Mouse (Mus musculus): ENCODE measurements at regions not wholly inside any gene's neighbourhood (a gene's known extent, or its start where the extent isn't known, plus 50 kb on each side); places are given as distances from the start of the nearest gene placed in this dataset.

DNA sequence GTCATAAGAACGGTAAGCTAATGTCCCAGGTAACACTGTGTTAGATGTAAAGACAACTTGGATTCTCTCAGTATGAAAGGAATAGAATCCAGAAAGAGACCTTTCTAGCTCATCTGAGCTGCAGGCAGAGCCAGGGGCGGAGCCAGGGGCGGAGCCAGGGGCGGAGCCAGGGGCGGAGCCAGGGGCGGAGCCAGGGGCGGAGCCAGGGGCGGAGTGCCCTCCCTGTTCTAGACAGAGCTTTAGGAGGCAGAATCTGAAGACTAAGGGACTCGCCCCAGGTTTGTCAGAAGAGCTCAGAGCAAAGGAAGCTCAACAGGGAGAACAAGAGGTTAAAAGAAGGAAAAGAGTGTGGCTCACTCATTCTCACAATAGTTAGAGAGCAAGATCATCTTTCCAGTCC lies 169.9 kb upstream of the Paip1 start:
- Histone ChIP-seq H3K27ac (ENCODE audit: insufficient read depth, low read depth) (no peak overlapping the region), H3K27me3 (replicated peaks) (no peaks in the 10 kb centered on the region), H3K9ac (ENCODE audit: insufficient read depth, low read depth) (no peak overlapping the region), H3K9me3 (replicated peaks; ENCODE audit: low read length) (no peaks in the 10 kb centered on the region), H3K4me1 (ENCODE audit: control insufficient read depth in 1 of 2, insufficient read depth in 2 of 2) (no peaks in the 10 kb centered on the region), H3K4me2 (ENCODE audit: insufficient read depth, low read depth, poor library complexity, severe bottlenecking) (no peak overlapping the region), H3K36me3 (replicated peaks in 1 of 2; ENCODE audit: control insufficient read depth in 1 of 2, insufficient read depth in 1 of 2, low read length in 1 of 2) (no peaks in the 10 kb centered on the region), H3K4me3 (replicated peaks in 1 of 3; ENCODE audit: low read depth in 2 of 3, low read length in 2 of 3, poor library complexity in 1 of 3) (no peak overlapping the region), H3K79me2 (replicated peaks; ENCODE audit: control insufficient read depth, extremely low read depth, insufficient read depth, poor library complexity, severe bottlenecking) (no peaks in the 10 kb centered on the region)
- dilution Hi-C loops (cut with MboI; ENCODE audit: extremely low pct_ligation_motif_present, extremely low pct_unique_long_range_greater_than_20kb, low sequenced_read_pairs) (no loop called here), in situ Hi-C loops (cut with MboI; ENCODE audit: low pct_ligation_motif_present, low pct_unique_long_range_greater_than_20kb, low sequenced_read_pairs) (no loop called here)
- no peak for TF ChIP-seq EP300 (IDR thresholded peaks at IDR 0.05; ENCODE audit: low read length)
- TF ChIP-seq POLR2A (IDR thresholded peaks at IDR 0.05; ENCODE audit: low read depth, low read length): no peak
- TF ChIP-seq IRF4 (IDR thresholded peaks at IDR 0.05; ENCODE audit: low read depth, low read length): no peak
- no peak for TF ChIP-seq GABPA (IDR thresholded peaks at IDR 0.05; ENCODE audit: insufficient replicate concordance, low read depth, low read length)
- no peak for TF ChIP-seq ZNF384 (IDR thresholded peaks at IDR 0.05; ENCODE audit: low read depth, low read length)
- no peak for TF ChIP-seq ZKSCAN1 (IDR thresholded peaks at IDR 0.05; ENCODE audit: borderline replicate concordance, low read depth, low read length)
- TF ChIP-seq MYC (IDR thresholded peaks at IDR 0.05; ENCODE audit: low read depth, low read length): no peak
- no peak for TF ChIP-seq E2F4 (IDR thresholded peaks at IDR 0.05; ENCODE audit: insufficient replicate concordance, low read depth, low read length)
- no peak for TF ChIP-seq RAD21 (IDR thresholded peaks at IDR 0.05; ENCODE audit: low read depth, low read length)
- TF ChIP-seq KAT2A (IDR thresholded peaks at IDR 0.05; ENCODE audit: insufficient replicate concordance, low read length): no peak
- TF ChIP-seq TCF12 (IDR thresholded peaks at IDR 0.05; ENCODE audit: low read depth, low read length): no peak
- DNase-seq (ENCODE audit: extremely low read depth): peak; percentile 29

DNA sequence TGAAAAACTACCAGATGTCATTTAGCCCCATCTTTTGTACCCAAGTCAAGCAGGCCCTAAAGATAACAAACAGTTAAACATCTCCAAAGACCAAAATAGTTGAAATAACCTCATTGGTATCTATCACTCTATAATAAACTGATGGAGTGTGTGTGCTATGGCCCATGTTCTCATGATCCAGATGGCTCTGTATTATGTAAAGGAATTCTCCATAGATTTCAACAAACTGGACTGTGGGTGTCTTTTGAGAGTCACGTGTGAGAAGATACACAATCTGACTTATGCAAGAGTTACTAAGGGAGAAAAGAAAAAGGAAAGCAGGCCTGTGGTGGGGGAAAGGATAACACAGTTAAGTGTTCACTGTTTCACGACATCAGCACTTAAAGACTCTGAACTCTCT lies 164.8 kb upstream of the Paip1 start:
- no peaks in the 10 kb centered on the region for H3K4me1 ChIP-seq (ENCODE audit: control insufficient read depth in 1 of 2, insufficient read depth in 2 of 2)
- dilution Hi-C loops (cut with MboI; ENCODE audit: extremely low pct_ligation_motif_present, extremely low pct_unique_long_range_greater_than_20kb, low sequenced_read_pairs): no loop called here
- H3K9ac ChIP-seq (ENCODE audit: insufficient read depth, low read depth): no peak overlapping the region
- TF ChIP-seq TCF12 (IDR thresholded peaks at IDR 0.05; ENCODE audit: low read depth, low read length) (no peak), SIN3A (IDR thresholded peaks at IDR 0.05; ENCODE audit: low read length) (no peak), IRF4 (IDR thresholded peaks at IDR 0.05; ENCODE audit: low read depth, low read length) (no peak), ZMIZ1 (IDR thresholded peaks at IDR 0.05; ENCODE audit: low read depth, low read length) (no peak), BHLHE40 (IDR thresholded peaks at IDR 0.05; ENCODE audit: low read depth, low read length) (no peak), RCOR1 (conservative IDR thresholded peaks at IDR 0.05; ENCODE audit: low read depth, low read length) (no peak), JUN (IDR thresholded peaks at IDR 0.05; ENCODE audit: insufficient read depth, low read depth, low read length) (no peak), MEF2A (IDR thresholded peaks at IDR 0.05; ENCODE audit: borderline replicate concordance, low read depth, low read length) (no peak), CHD2 (IDR thresholded peaks at IDR 0.05; ENCODE audit: low read length) (no peak), E2F4 (IDR thresholded peaks at IDR 0.05; ENCODE audit: insufficient replicate concordance, low read depth, low read length) (no peak), USF1 (IDR thresholded peaks at IDR 0.05; ENCODE audit: low read depth, low read length) (no peak), MAFK (IDR thresholded peaks at IDR 0.05; ENCODE audit: insufficient replicate concordance, low read length) (no peak), CHD1 (IDR thresholded peaks at IDR 0.05; ENCODE audit: low read depth, low read length) (no peak), UBTF (IDR thresholded peaks at IDR 0.05; ENCODE audit: low read depth, low read length) (no peak), POLR2A (IDR thresholded peaks at IDR 0.05; ENCODE audit: low read depth, low read length) (no peak), ZC3H11A (IDR thresholded peaks at IDR 0.05; ENCODE audit: low read depth, low read length) (no peak), CTCF (conservative IDR thresholded peaks at IDR 0.05 in 1 of 2, IDR thresholded peaks at IDR 0.05 in 1 of 2; ENCODE audit: low read depth in 2 of 2, low read length in 2 of 2) (no peak), NELFE (IDR thresholded peaks at IDR 0.05; ENCODE audit: low read depth, low read length) (no peak)
- H3K9me3 ChIP-seq (replicated peaks; ENCODE audit: low read length): no peaks in the 10 kb centered on the region
- no peak overlapping the region for H3K27ac ChIP-seq (ENCODE audit: insufficient read depth, low read depth)
- H3K36me3 ChIP-seq (replicated peaks in 1 of 2; ENCODE audit: control insufficient read depth in 1 of 2, insufficient read depth in 1 of 2, low read length in 1 of 2): no peaks in the 10 kb centered on the region
- H3K27me3 ChIP-seq (replicated peaks): no peaks in the 10 kb centered on the region
- DNase-seq (ENCODE audit: extremely low read depth): no peak
- no peaks in the 10 kb centered on the region for H3K79me2 ChIP-seq (replicated peaks; ENCODE audit: control insufficient read depth, extremely low read depth, insufficient read depth, poor library complexity, severe bottlenecking)
- H3K4me2 ChIP-seq (ENCODE audit: insufficient read depth, low read depth, poor library complexity, severe bottlenecking): no peak overlapping the region
- in situ Hi-C loops (cut with MboI; ENCODE audit: low pct_ligation_motif_present, low pct_unique_long_range_greater_than_20kb, low sequenced_read_pairs): no loop called here
- H3K4me3 ChIP-seq (replicated peaks in 1 of 3; ENCODE audit: low read depth in 2 of 3, low read length in 2 of 3, poor library complexity in 1 of 3): no peak overlapping the region
